Mouse (Mus musculus) embryonic facial prominence, embryonic 10.5 days (tissue): ENCODE results near the gene Tmem204. TPM values are rescaled to one million over a fixed set of nuclear protein-coding genes. Genes with fewer than 3 reads are reported as not detected.
A peak's percentile ranks its signal among the peaks of the same experiment; 100 is the strongest.
"Not testable (repeated sequence)": the region's sequence is repeated elsewhere in the genome, so short reads cannot be mapped to it uniquely, and the experiment has no call there.

ENCODE experiments used
- DNase-seq: peaks from one replicate; pipeline ENCODE4 v3.0.0-alpha.2; 2017; ENCODE audit warnings: low spot score
- H3K27ac ChIP-seq: fragments of 300-500 bp; sonication (generic); replicated peaks from 2 replicates; pipeline ENCODE4 v1.5.1; 2016; ENCODE audit warnings: mild to moderate bottlenecking
- H3K27me3 ChIP-seq: fragments of 300-500 bp; sonication (generic); replicated peaks from 2 replicates; pipeline ENCODE4 v1.6.1; 2016; ENCODE audit warnings: low read depth, mild to moderate bottlenecking; ENCODE audit not compliant: poor library complexity, severe bottlenecking
- H3K36me3 ChIP-seq: fragments of 300-500 bp; sonication (generic); replicated peaks from 2 replicates; pipeline ENCODE4 v1.6.1; 2016; ENCODE audit warnings: mild to moderate bottlenecking, moderate library complexity
- H3K4me1 ChIP-seq: fragments of 300-500 bp; sonication (generic); 2 replicates; pipeline ENCODE4 v1.6.1; 2016
- H3K4me3 ChIP-seq: fragments of 300-500 bp; sonication (generic); 2 replicates; pipeline ENCODE4 v1.5.1; 2016; ENCODE audit warnings: mild to moderate bottlenecking, moderate library complexity
- H3K9me3 ChIP-seq: fragments of 300-500 bp; sonication (generic); 2 replicates; pipeline ENCODE4 v1.6.1; 2016; ENCODE audit warnings: mild to moderate bottlenecking
- WGBS: fragments of 180-500 bp; shearing (Covaris S2); methylation state at CpG from one replicate; pipeline ENCODE4 v1.1.7; 2016; 5-methylcytosine and 5-hydroxymethylcytosine counted together
- polyA plus RNA-seq: library from polyadenylated mRNA; unstranded; fragments of >200 nt; fragmentation: Nextera tagmentation; extraction: Ambion mirVana; gene quantifications from 2 replicates; pipeline ENCODE4 v1.2.1, GENCODE M21; 2016

Tmem204 gene
- 10.6 and 11.0 TPM in 2 replicates for polyA plus RNA-seq

- no peaks in the 10 kb centered on the region for H3K9me3 ChIP-seq
- peak within 1 kb of the TSS; percentile 91 for H3K27ac ChIP-seq
- 0 out of 2 replicates have a peak within 1 kb of the TSS, but pooled peaks have one; percentile 11 for H3K4me3 ChIP-seq
- H3K4me1 ChIP-seq: peaks cover 59% of the 10 kb centered on the region
- H3K36me3 ChIP-seq: peaks cover 29% of the 10 kb centered on the region
- no peaks in the 10 kb centered on the region for H3K27me3 ChIP-seq
- DNase-seq: peak; percentile 89
- WGBS: 34% methylated on average over 7 of the region's 7 CpGs
These were observed at the start of gene Tmem204 for GRCm38 (mm10) chr17:25083444-25083931. Gene Tmem204 (minus strand): TSS chr17:25083591.

GRCm38 (mm10) chr17:25130060-25130459 is 46.7 kb upstream of the Tmem204 start:
- Histone ChIP-seq H3K4me3 (no peak overlapping the region), H3K27ac (no peak overlapping the region), H3K4me1 (peaks cover 16% of the 10 kb centered on the region), H3K27me3 (no peaks in the 10 kb centered on the region), H3K36me3 (no peaks in the 10 kb centered on the region), H3K9me3 (no peaks in the 10 kb centered on the region)
- no peak for DNase-seq
- WGBS: 95% methylated on average over 1 of the region's 1 CpGs

- WGBS: 79% methylated on average over 9 of the region's 9 CpGs
- no peak for DNase-seq
These were observed 44.3 kb upstream of the Tmem204 start for GRCm38 (mm10) chr17:25127681-25128080.

GRCm38 (mm10) chr17:25127079-25127478 is 43.7 kb upstream of the Tmem204 start:
- Histone ChIP-seq H3K36me3 (no peaks in the 10 kb centered on the region), H3K9me3 (no peaks in the 10 kb centered on the region), H3K4me1 (no peaks in the 10 kb centered on the region), H3K27me3 (no peaks in the 10 kb centered on the region), H3K27ac (no peak overlapping the region), H3K4me3 (no peak overlapping the region)
- no peak for DNase-seq
- 67% methylated on average over 8 of the region's 8 CpGs for WGBS

More at GRCm38 (mm10) chr17:25127681-25128080, 44.3 kb upstream of the Tmem204 start:
- Histone ChIP-seq H3K4me3 (no peak overlapping the region), H3K4me1 (no peaks in the 10 kb centered on the region), H3K36me3 (no peaks in the 10 kb centered on the region), H3K27ac (no peak overlapping the region), H3K27me3 (no peaks in the 10 kb centered on the region), H3K9me3 (no peaks in the 10 kb centered on the region)

- H3K9me3 ChIP-seq, H3K36me3 ChIP-seq, H3K4me3 ChIP-seq, H3K27me3 ChIP-seq, H3K4me1 ChIP-seq, H3K27ac ChIP-seq, DNase-seq: not testable (repeated sequence)
- WGBS: 75% methylated on average over 3 of the region's 3 CpGs
These were observed 42.2 kb upstream of the Tmem204 start for GRCm38 (mm10) chr17:25125442-25126060.

GRCm38 (mm10) chr17:25123979-25124378 is 40.6 kb upstream of the Tmem204 start:
- peak; percentile 29 for DNase-seq
- WGBS: 28% methylated on average over 7 of the region's 7 CpGs
- Histone ChIP-seq H3K36me3 (no peaks in the 10 kb centered on the region), H3K9me3 (no peaks in the 10 kb centered on the region), H3K4me3 (no peak overlapping the region), H3K27ac (no peak overlapping the region), H3K4me1 (peaks cover 6% of the 10 kb centered on the region), H3K27me3 (no peaks in the 10 kb centered on the region)

GRCm38 (mm10) chr17:25120406-25120805 is 37.0 kb upstream of the Tmem204 start, which contains the start of gene Ptx4:
Gene Ptx4 (plus strand): TSS chr17:25120760.
- WGBS: 41% methylated on average over 3 of the region's 3 CpGs
- peaks cover 17% of the 10 kb centered on the region for H3K4me1 ChIP-seq

GRCm38 (mm10) chr17:25117263-25117662 is 33.9 kb upstream of the Tmem204 start:
- DNase-seq: no peak
- Histone ChIP-seq H3K27me3 (no peaks in the 10 kb centered on the region), H3K27ac (no peak overlapping the region), H3K4me1 (peaks cover 29% of the 10 kb centered on the region), H3K4me3 (no peak overlapping the region), H3K36me3 (peaks cover 21% of the 10 kb centered on the region), H3K9me3 (no peaks in the 10 kb centered on the region)
- 33% methylated on average over 4 of the region's 4 CpGs for WGBS

More at GRCm38 (mm10) chr17:25120406-25120805, 37.0 kb upstream of the Tmem204 start, which contains the start of gene Ptx4:
- Histone ChIP-seq H3K9me3 (no peaks in the 10 kb centered on the region), H3K4me3 (no peak within 1 kb of the TSS), H3K36me3 (no peaks in the 10 kb centered on the region), H3K27ac (no peak within 1 kb of the TSS), H3K27me3 (no peaks in the 10 kb centered on the region)
- peak; percentile 30 for DNase-seq

- WGBS: 5% methylated on average over 40 of the region's 40 CpGs
- Histone ChIP-seq H3K4me1 (peaks cover 29% of the 10 kb centered on the region), H3K27me3 (no peaks in the 10 kb centered on the region), H3K36me3 (peaks cover 35% of the 10 kb centered on the region), H3K27ac (peak within 1 kb of the TSS; percentile 96), H3K4me3 (peak within 1 kb of the TSS; percentile 68), H3K9me3 (no peaks in the 10 kb centered on the region)
- DNase-seq: peak; percentile 92
These were observed 32.5 kb upstream of the Tmem204 start, which contains the start of gene Telo2 for GRCm38 (mm10) chr17:25115664-25116432. Gene Telo2 (minus strand): TSS chr17:25115967.

GRCm38 (mm10) chr17:25114908-25115645 is 31.7 kb upstream of the Tmem204 start:
- WGBS: 11% methylated on average over 23 of the region's 23 CpGs
- H3K9me3 ChIP-seq: no peaks in the 10 kb centered on the region
- H3K27me3 ChIP-seq: no peaks in the 10 kb centered on the region
- H3K27ac ChIP-seq: peak overlapping the region; percentile 96
- peaks cover 24% of the 10 kb centered on the region for H3K4me1 ChIP-seq
- H3K36me3 ChIP-seq: peaks cover 42% of the 10 kb centered on the region
- peak overlapping the region; percentile 68 for H3K4me3 ChIP-seq
- no peak for DNase-seq

- no peak for DNase-seq
- H3K36me3 ChIP-seq: peaks cover 69% of the 10 kb centered on the region
- no peaks in the 10 kb centered on the region for H3K27me3 ChIP-seq
- H3K4me3 ChIP-seq: no peak overlapping the region
- peaks cover 24% of the 10 kb centered on the region for H3K4me1 ChIP-seq
- 83% methylated on average over 3 of the region's 3 CpGs for WGBS
- H3K9me3 ChIP-seq: no peaks in the 10 kb centered on the region
- H3K27ac ChIP-seq: no peak overlapping the region
These were observed 29.0 kb upstream of the Tmem204 start for GRCm38 (mm10) chr17:25112423-25112810.

- Histone ChIP-seq H3K4me1 (peaks cover 24% of the 10 kb centered on the region), H3K27me3 (no peaks in the 10 kb centered on the region), H3K9me3 (no peaks in the 10 kb centered on the region), H3K27ac (no peak overlapping the region), H3K4me3 (no peak overlapping the region), H3K36me3 (peaks cover 74% of the 10 kb centered on the region)
- 86% methylated on average over 8 of the region's 8 CpGs for WGBS
- DNase-seq: no peak
These were observed 28.5 kb upstream of the Tmem204 start for GRCm38 (mm10) chr17:25111739-25112422.
